Mouse (Mus musculus) C2C12 (cell line): Measurements from ENCODE around the gene Col16a1.

Experiments used
- CEBPB ChIP-seq: IDR thresholded peaks from one replicate; pipeline ENCODE4 v1.6.1; 2011; ENCODE audit warnings: low read depth, mild to moderate bottlenecking, control low read depth, moderate library complexity
- CTCF ChIP-seq: IDR thresholded peaks from one replicate; pipeline ENCODE4 v1.5.1; 2011; ENCODE audit not compliant: control insufficient read depth, insufficient read depth, insufficient read length
- FOSL1 ChIP-seq: IDR thresholded peaks from one replicate; pipeline ENCODE4 v1.8.0; 2011; ENCODE audit warnings: mild to moderate bottlenecking, low read length; ENCODE audit not compliant: poor library complexity, insufficient read depth, severe bottlenecking
- MAX ChIP-seq: IDR thresholded peaks from one replicate; pipeline ENCODE4 v1.6.1; 2011; ENCODE audit warnings: mild to moderate bottlenecking, control low read depth
- MYOD1 ChIP-seq: IDR thresholded peaks from one replicate; pipeline ENCODE4 v1.6.1; 2011; ENCODE audit warnings: low read depth; ENCODE audit not compliant: control insufficient read depth, insufficient read length
- MYOG ChIP-seq: IDR thresholded peaks from one replicate; pipeline ENCODE4 v1.6.1; 2011; ENCODE audit not compliant: control insufficient read depth, insufficient read length; ENCODE audit errors: extremely low read depth
- USF1 ChIP-seq: IDR thresholded peaks from one replicate; pipeline ENCODE4 v1.6.1; 2011; ENCODE audit warnings: low read depth, mild to moderate bottlenecking, control low read depth, moderate library complexity

DNA sequence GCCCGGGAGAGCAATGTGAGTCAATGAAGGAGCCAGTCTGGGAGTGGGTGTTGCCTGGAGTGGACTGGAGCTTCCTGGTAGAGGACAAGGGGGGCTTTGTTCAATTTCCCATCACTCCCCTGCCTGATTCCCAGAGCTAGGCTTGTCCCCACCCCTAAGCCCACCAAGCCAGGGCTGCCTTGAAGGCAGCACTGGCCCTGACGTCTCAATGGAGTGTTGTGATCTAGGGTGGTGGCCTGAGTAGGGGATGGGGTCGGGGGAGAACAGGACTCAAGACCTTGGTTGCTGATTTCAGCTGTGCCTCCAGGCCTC, 8.3 kb downstream of the Col16a1 start:
- TF ChIP-seq CTCF (no peak), MYOG (no peak), MAX (no peak), USF1 (no peak), MYOD1 (no peak), CEBPB (no peak), FOSL1 (no peak)
